Mouse (Mus musculus): ENCODE results near the gene Ltf. TPM values are rescaled to one million over a fixed set of nuclear protein-coding genes. Genes with fewer than 3 reads are reported as not detected.

Gene Ltf
- total and polyA plus RNA-seq, 2 experiments from 2014 or later = 0.51 to 0.89 TPM

- no peak for TF ChIP-seq CTCF (IDR thresholded peaks at IDR 0.05; ENCODE audit: low read depth)
- Histone ChIP-seq H3K27ac (no peak overlapping the region), H3K36me3 (ENCODE audit: insufficient read depth, low read length) (no peaks in the 10 kb centered on the region), H3K9me3 (ENCODE audit: low read length) (no peaks in the 10 kb centered on the region), H3K9ac (replicated peaks; ENCODE audit: low read length) (no peak overlapping the region), H3K27me3 (ENCODE audit: insufficient read depth, low read length) (no peaks in the 10 kb centered on the region), H3K4me2 (ENCODE audit: low read depth, low read length) (no peak overlapping the region), H3K4me1 (ENCODE audit: insufficient read depth, low read length) (no peaks in the 10 kb centered on the region), H3K4me3 (ENCODE audit: low read length) (no peak overlapping the region)
- WGBS = 96% methylated on average over 5 of the region's 5 CpGs
- DNase-seq (ENCODE audit: low spot score) (no peak), ATAC-seq (no peak)
Measured at GRCm38 (mm10) chr9:111047266-111047665, 28.2 kb downstream of the Ltf start.

DNA sequence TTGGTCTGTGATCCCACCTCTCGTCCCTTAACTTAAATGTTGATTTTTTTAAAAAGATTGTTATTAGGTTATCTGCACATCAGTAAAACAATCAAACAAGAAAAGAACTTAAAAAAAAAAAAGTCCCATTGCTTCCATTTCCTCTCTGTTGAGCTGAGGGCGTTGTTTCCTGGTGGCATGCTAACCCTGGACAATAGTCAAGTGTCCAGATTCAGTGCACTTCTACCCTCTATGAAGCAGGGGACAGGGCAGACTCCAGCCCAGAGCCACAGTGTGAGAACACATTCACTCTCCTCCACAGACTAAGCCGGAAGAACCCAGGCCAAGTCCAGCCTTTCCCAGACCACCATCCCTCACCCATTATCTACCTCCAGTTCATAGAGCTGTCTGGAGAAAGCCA is 29.4 kb downstream of the Ltf start:
- no peak overlapping the region for H3K4me2 ChIP-seq (ENCODE audit: low read depth, low read length)
- TF ChIP-seq CTCF (IDR thresholded peaks at IDR 0.05; ENCODE audit: low read depth) = no peak
- H3K9me3 ChIP-seq (ENCODE audit: low read length) = no peaks in the 10 kb centered on the region
- no peak overlapping the region for H3K9ac ChIP-seq (replicated peaks; ENCODE audit: low read length)
- H3K4me3 ChIP-seq (ENCODE audit: low read length) = no peak overlapping the region
- H3K27me3 ChIP-seq (ENCODE audit: insufficient read depth, low read length) = no peaks in the 10 kb centered on the region
- ATAC-seq = no peak
- H3K36me3 ChIP-seq (ENCODE audit: insufficient read depth, low read length) = no peaks in the 10 kb centered on the region
- 75% methylated on average over 3 of the region's 3 CpGs for WGBS
- no peaks in the 10 kb centered on the region for H3K4me1 ChIP-seq (ENCODE audit: insufficient read depth, low read length)
- no peak overlapping the region for H3K27ac ChIP-seq
- no peak for DNase-seq (ENCODE audit: low spot score)

DNA sequence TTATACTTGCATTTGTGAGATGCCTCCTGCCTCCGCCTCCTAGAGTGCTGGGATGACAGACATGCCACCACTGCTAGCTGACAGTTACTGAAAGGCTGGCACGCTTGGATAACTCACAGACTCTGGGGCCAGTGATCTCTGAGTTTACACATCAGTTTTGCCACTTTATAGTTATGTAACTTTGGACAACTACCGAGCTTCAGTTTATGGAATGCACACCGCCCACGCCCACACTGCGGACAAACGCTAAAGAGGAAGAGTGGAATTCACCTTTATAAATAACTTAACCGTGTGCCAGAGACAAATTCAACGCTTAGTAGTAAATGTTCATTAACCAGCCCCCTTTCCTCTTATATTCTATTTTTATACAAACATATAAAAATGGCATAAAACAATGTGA is 35.9 kb downstream of the Ltf start:
- no peak for DNase-seq (ENCODE audit: low spot score)
- H3K4me2 ChIP-seq (ENCODE audit: low read depth, low read length) = no peak overlapping the region
- TF ChIP-seq CTCF (IDR thresholded peaks at IDR 0.05; ENCODE audit: low read depth) = no peak
- H3K9me3 ChIP-seq (ENCODE audit: low read length) = no peaks in the 10 kb centered on the region
- no peak overlapping the region for H3K9ac ChIP-seq (replicated peaks; ENCODE audit: low read length)
- no peaks in the 10 kb centered on the region for H3K4me1 ChIP-seq (ENCODE audit: insufficient read depth, low read length)
- no peaks in the 10 kb centered on the region for H3K36me3 ChIP-seq (ENCODE audit: insufficient read depth, low read length)
- H3K4me3 ChIP-seq (ENCODE audit: low read length) = no peak overlapping the region
- ATAC-seq = no peak
- no peak overlapping the region for H3K27ac ChIP-seq
- H3K27me3 ChIP-seq (ENCODE audit: insufficient read depth, low read length) = no peaks in the 10 kb centered on the region
- WGBS = 87% methylated on average over 9 of the region's 9 CpGs

DNA sequence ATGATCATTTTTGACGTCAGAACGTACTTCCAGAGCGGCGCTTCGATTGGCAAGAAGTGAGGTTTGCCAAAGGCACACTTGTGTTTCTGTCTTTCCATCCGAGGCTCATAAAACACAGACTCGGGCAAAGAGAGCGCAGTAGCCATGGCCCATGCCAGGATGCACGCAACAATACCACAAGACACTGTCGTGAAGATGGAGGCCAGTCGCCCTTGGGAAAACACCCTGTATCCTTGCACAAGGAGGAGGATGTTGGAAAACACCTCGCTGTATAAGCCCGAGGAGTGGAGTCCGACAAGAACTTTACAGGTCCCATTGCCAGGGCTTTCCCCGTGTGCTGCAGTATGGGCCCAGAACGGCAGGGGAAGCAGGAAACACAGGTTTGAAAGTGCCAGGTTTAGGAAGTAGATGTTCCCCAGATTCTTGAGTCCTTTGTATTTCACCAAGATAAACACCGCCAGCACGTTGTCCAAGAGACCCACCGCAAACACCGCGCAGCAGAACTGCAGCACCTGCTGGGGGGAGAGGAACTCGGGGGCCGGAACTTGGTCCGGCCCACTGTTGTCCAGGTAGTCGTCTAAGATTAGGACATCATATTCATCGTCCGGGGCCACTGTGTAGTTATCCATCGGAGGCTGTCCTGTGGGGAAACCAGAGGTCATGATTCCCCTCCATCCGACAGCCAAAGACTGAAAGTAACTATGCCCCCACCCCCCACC is 36.9 kb downstream of the Ltf start:
- Histone ChIP-seq H3K9ac (replicated peaks; ENCODE audit: low read length) (no peak overlapping the region), H3K4me2 (ENCODE audit: low read depth, low read length) (peak overlapping the region; percentile 43; the same call in 1 of the 2 replicates), H3K27ac (no peak overlapping the region), H3K9me3 (ENCODE audit: low read length) (no peaks in the 10 kb centered on the region), H3K36me3 (ENCODE audit: insufficient read depth, low read length) (no peaks in the 10 kb centered on the region), H3K27me3 (ENCODE audit: insufficient read depth, low read length) (no peaks in the 10 kb centered on the region), H3K4me3 (ENCODE audit: low read length) (0 out of 2 replicates have a peak overlapping the region, but pooled peaks have one; percentile 13), H3K4me1 (ENCODE audit: insufficient read depth, low read length) (no peaks in the 10 kb centered on the region)
- no peak for TF ChIP-seq CTCF (IDR thresholded peaks at IDR 0.05; ENCODE audit: low read depth)
- WGBS = 85% methylated on average over 29 of the region's 29 CpGs
- DNase-seq (ENCODE audit: low spot score) (no peak), ATAC-seq (no peak)

DNA sequence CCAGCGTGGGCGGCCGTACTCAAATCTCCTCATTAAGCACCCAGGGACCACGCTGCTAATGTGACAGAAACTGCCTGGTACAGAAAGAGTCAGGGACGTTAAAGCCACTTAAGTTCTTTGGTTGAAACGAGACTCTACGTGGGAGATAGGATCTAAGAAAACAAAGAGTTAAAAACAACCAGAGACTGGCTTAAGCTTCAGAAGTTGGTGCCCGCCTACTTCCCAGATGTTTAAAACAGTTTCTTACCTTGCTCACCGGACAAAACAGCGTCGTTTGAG is 37.4 kb downstream of the Ltf start:
- WGBS = 49% methylated on average over 11 of the region's 11 CpGs

DNA sequence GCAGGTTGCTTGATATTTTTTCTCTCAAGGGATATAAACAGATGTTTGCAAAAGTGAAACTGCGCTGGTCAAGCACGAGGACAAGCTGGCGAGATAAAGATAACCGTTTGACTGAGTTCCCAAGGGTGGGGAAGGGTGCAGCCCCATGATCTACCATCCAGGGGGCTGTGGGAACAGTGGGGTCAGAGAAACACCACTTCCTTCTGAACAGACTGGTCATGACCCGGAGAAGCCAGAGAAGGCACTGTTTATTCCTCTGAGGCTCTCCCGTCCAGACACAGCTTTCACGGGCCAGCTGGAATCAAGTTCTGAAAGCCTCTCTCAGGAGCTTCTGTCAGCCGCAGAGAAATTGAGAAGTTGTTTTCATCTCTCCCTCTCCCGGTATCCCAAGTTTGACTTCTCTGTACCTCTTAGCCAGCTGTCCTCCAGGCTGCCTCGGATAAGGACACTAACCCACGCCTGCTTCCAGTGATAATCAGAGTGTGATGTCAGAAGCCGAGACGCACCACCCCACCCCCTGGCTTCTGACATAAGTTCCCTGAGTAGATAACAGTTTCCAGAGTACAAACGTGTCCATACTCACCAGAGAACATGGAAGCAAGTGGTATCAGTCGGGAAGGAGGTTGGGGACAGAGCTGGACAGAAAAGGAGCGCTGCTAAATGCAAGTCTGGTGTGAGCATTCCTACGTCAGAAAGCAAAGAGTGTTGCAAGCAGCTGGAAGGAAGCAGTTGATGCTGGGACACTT is 37.9 kb downstream of the Ltf start, which contains the start of gene Ccrl2:
Gene Ccrl2, minus strand, starts transcription at position 722 of the 746 bp plus-strand sequence.
- H3K36me3 ChIP-seq (ENCODE audit: insufficient read depth, low read length) = no peaks in the 10 kb centered on the region
- TF ChIP-seq CTCF (IDR thresholded peaks at IDR 0.05; ENCODE audit: low read depth) = no peak
- no peaks in the 10 kb centered on the region for H3K27me3 ChIP-seq (ENCODE audit: insufficient read depth, low read length)
- DNase-seq (ENCODE audit: low spot score) (no peak), ATAC-seq (no peak)
- H3K4me2 ChIP-seq (ENCODE audit: low read depth, low read length) = peak within 1 kb of the TSS; percentile 43
- H3K4me3 ChIP-seq (ENCODE audit: low read length) = peak within 1 kb of the TSS; percentile 13
- no peak within 1 kb of the TSS for H3K27ac ChIP-seq
- H3K4me1 ChIP-seq (ENCODE audit: insufficient read depth, low read length) = no peaks in the 10 kb centered on the region
- no peak within 1 kb of the TSS for H3K9ac ChIP-seq (replicated peaks; ENCODE audit: low read length)
- 63% methylated on average over 17 of the region's 17 CpGs for WGBS
- H3K9me3 ChIP-seq (ENCODE audit: low read length) = no peaks in the 10 kb centered on the region

More for the DNA sequence above, 37.4 kb downstream of the Ltf start:
- no peak overlapping the region for H3K9ac ChIP-seq (replicated peaks; ENCODE audit: low read length)
- no peak for TF ChIP-seq CTCF (IDR thresholded peaks at IDR 0.05; ENCODE audit: low read depth)
- no peak for DNase-seq (ENCODE audit: low spot score)
- peak overlapping the region; percentile 43 for H3K4me2 ChIP-seq (ENCODE audit: low read depth, low read length)
- peak overlapping the region; percentile 13; the same call in 1 of the 2 replicates for H3K4me3 ChIP-seq (ENCODE audit: low read length)
- H3K27ac ChIP-seq = no peak overlapping the region
- H3K27me3 ChIP-seq (ENCODE audit: insufficient read depth, low read length) = no peaks in the 10 kb centered on the region
- no peaks in the 10 kb centered on the region for H3K9me3 ChIP-seq (ENCODE audit: low read length)
- ATAC-seq = no peak
- no peaks in the 10 kb centered on the region for H3K4me1 ChIP-seq (ENCODE audit: insufficient read depth, low read length)
- no peaks in the 10 kb centered on the region for H3K36me3 ChIP-seq (ENCODE audit: insufficient read depth, low read length)

Data from hindbrain, postnatal 0 days (tissue).